Mouse (Mus musculus): ENCODE measurements at regions not wholly inside any gene's neighbourhood (a gene's known extent, or its start where the extent isn't known, plus 50 kb on each side); places are given as distances from the start of the nearest gene placed in this dataset.

DNA sequence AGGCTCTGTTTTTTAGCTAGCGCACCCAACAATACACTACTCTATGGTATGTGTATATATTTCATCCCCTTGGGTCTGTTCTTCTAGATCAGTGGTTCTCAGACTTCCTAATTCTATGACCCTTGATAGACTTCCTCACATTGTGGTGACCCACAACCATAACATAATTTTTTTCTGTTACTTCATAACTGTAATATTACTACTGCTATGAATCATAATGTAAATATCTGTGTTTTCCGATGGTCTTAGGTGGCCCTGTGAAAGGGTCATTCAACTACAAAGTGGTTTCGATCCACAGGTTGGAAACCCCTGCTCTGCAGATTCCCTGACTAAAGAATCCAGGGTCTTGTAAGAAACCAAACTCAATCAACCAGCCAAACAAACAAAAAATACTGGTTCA is 220.8 kb downstream of the Opa1 start:
- DNase-seq (ENCODE audit: low read depth, low spot score): no peak

DNA sequence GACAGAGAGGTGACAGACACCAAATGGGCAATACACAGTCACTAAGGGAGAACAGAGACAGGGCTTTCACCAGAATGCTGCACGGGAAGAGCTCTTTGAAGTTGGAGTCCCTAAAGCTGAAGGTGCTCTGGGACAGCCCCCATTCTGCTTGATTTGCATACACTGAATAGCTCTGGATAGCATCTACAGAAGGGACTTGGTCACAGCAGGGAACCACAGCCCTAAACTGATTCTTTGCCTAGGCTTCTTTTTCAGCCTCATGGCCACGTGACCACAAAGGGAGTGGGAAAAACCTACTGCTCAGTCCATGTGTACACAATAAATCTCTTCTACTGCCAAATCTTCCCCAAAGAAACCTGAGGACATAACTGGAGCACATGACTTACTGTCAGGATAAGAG is 221.3 kb downstream of the Opa1 start:
- DNase-seq (ENCODE audit: low read depth, low spot score): peak; percentile 51

- no peak for DNase-seq (ENCODE audit: low read depth, low spot score)
These were observed 223.0 kb downstream of the Opa1 start for GRCm38 (mm10) chr16:29802085-29802484.

DNA sequence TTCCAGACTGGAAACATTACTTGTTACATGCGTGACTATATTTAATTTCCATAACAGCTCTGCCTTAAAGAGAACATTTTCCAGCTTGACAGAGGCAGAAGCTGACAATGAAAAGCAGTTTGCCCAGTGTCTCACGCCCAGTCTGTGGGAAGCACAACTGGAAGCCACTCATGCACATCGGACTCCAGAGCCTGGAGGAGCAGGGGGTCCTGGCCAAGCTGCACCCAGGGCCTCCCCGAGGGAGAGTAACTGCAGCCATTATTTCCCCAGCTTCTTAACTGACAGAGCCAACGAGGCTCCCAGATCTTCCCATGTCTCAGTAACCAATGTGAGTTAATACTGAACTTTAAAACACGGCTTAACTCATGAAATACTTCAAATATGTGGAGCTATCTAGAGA is 223.5 kb downstream of the Opa1 start:
- no peak for DNase-seq (ENCODE audit: low read depth, low spot score)

- DNase-seq (ENCODE audit: low read depth, low spot score): no peak
These were observed 228.7 kb downstream of the Opa1 start for GRCm38 (mm10) chr16:29807859-29808258.

- no peak for DNase-seq (ENCODE audit: low read depth, low spot score)
These were observed 229.7 kb downstream of the Opa1 start for GRCm38 (mm10) chr16:29808851-29809250.

DNA sequence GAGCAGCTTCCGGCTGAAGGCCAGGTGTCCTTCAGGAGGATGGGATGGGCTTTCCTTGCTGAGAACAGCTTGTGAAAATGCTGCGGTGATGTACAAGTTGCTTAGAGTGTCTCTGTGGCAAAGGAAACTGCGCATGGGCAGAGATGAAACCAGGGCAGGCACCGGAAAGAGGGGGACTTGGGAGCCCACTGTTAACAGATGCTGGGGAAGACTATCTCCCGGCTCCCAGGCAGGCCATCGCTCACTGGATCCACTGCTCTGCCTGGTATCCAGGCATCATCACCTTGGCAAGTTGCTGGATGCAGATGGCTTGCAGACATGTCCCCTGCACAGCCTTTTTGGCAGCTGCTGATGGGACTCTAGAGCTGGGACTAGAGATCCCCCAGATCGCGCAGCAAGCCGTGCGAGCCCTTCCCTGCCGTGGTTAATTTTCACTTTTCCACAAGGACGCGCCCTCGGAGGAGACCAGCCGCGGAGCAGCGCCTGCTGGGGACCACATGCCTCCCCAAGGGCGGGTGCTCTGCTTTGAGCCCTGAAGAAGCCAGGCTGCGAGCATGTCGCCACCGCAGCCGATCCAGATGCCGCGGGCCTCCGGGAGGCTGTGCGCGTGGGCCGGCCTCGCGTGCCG is 234.4 kb downstream of the Opa1 start:
- DNase-seq (ENCODE audit: low read depth, low spot score): no peak

GRCm38 (mm10) chr16:29814039-29814438 is 234.9 kb downstream of the Opa1 start:
- peak; percentile 66 for DNase-seq (ENCODE audit: low read depth, low spot score)

- no peak for DNase-seq (ENCODE audit: low read depth, low spot score)
These were observed 235.5 kb downstream of the Opa1 start for GRCm38 (mm10) chr16:29814655-29815054.

DNA sequence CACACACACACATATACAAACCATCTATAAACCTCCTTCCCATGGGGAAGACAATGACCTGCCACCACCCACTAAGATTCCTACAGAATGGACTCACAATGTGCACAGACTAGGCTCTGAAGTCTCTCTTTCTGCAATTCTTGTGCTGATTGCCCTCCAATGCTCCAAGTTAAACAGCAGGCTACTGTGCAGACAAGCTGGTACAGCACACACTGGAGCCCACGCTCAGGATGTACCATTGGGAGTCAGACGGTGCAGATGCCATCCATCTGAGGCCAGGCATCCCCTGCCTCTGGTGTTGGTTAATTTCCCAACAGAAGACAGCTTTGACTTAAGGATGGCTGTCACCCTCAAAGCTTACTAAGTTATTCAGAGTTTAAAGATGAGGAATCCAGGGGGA is 236.1 kb downstream of the Opa1 start:
- DNase-seq (ENCODE audit: low read depth, low spot score): no peak

DNA sequence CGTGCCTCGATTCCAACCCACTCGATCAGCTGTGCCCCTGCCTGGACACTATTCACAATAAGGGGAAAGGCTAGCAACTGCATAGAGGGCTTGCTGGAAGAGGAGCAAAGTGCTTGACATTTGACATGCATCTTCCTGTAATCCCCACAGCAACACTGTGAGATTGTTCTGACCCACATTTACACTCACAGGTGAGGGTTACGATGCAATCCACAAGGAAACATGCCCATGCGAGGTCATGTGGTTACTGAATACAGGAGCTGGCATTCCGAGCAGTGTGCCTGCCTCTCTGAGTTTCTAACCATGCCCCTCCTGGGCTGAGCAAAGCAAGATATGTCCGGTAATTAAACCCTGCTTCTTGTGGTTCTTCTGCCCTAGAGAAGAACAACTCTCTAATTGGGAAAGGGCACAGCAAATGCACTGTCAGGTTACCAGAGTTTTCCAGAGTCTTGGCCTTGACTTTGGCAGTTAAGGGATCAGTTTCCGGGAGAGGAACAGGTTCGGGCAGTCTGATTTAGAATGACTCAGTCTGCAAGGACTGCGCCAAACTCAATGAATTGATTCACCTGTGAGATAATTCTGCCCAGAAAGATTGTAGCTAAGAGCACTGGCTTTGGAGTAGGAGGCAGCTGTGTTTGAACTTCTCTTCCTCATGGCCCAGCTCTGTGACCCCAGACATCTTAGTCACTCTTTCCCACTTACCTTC is 236.7 kb downstream of the Opa1 start:
- DNase-seq (ENCODE audit: low read depth, low spot score): no peak

- no peak for DNase-seq (ENCODE audit: low read depth, low spot score)
These were observed 237.7 kb downstream of the Opa1 start for GRCm38 (mm10) chr16:29816681-29817369.

GRCm38 (mm10) chr16:29818807-29819440 is 239.8 kb downstream of the Opa1 start:
- no peak for DNase-seq (ENCODE audit: low read depth, low spot score)

DNA sequence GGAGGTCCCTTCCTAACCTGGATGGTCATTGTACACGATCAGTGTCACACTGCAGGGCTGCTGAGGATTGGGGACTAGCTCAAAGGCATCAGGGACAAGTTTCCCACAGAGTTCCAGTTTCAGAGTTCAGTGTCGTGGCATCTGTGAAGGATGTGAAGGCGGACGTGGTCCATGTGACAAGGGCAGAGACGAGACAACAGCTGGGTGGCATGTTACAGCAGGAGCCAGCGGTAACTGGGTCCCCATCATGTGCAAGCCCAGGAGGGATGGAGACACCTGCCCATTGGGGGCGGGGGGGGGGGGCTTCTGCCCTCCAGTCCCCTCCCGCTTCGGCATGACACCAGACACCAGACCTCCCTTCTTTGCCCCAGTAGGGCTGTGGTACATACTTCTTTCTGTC is 241.6 kb downstream of the Opa1 start:
- DNase-seq (ENCODE audit: low read depth, low spot score): no peak

- no peak for DNase-seq (ENCODE audit: low read depth, low spot score)
These were observed 242.1 kb upstream of the Hes1 start for GRCm38 (mm10) chr16:29822110-29822509.

DNA sequence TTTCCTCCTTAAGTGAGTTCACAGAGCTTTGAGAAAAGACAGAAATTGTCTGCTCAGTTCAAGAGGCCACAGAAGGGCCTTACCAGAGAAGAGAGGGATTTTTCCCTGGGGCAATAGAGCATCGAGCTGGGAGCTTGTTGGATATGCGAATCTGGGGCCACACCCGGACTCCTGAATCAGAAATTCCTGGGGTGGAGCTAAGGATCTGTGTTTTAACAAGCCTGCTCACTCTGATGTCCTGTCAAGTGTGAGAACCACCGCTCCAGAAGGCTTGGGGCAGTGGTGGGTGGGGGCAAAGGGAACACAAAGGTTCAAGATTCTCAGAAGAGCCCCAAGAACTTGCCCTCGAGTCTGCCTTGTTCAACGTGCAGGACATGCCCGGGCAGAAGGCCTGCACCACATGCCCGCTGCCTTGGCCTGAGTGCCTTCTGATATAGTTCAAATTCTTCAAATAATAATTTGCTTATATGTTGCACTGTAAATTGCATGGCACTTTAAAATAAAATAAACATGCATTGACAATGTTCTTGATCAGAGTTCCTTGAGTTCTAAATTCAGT is 241.3 kb upstream of the Hes1 start:
- DNase-seq (ENCODE audit: low read depth, low spot score): no peak

DNA sequence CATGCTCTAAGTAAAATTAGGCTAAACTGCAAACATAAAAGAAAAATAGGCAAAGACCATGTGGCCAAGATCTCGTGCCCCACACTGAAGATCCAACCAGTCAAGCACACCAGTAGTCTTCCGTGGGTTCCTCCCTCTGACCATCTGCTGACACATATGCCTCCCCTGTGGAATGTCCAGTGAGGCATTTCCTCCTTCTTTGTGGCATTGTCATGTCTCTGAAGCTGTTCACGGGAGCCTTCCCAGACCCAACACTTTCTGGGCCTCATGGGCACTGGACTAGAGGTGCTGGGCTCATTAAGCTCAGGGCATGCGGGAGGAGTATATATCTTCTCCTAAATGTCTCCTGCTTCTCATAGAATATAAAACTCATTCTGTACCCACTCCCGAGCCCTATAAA is 237.3 kb upstream of the Hes1 start:
- DNase-seq (ENCODE audit: low read depth, low spot score): no peak

DNA sequence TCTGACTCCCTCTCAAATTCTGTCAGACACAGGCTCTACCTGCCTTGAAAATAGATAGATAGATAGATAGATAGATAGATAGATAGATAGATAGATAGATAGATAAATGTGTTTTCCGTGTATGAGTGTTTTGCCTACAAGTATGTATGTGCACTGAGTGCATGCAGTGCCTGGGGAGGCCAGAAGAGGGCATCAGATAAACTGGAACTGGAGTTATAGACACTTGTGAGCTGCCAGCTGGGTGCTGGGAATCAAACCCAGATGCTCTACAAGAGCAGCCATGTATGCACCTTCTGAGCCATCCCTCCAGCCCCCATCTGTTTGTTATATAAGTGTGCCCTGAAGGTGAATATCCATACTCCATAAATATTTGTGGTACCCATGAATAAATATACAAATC is 236.4 kb upstream of the Hes1 start:
- DNase-seq (ENCODE audit: low read depth, low spot score): no peak

DNA sequence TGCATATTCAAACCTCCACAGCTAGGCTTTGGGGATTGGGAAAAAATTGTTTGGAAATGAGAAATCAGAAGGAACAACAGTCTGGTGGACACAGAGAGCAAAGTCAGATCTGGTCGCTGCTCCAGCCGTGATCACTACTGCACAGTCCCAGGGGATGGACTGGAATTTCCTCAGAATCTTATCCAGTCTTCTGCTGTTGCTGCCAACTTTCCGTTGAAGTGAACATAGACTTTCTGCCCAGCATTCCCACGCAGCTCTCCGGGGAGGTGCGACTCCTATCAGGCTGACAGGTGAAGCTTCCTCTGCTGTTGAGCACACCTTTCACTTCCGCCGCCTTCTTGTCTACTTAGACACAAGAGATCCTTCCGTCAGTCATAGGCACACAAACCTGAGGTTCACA is 234.7 kb upstream of the Hes1 start:
- no peak for DNase-seq (ENCODE audit: low read depth, low spot score)

DNA sequence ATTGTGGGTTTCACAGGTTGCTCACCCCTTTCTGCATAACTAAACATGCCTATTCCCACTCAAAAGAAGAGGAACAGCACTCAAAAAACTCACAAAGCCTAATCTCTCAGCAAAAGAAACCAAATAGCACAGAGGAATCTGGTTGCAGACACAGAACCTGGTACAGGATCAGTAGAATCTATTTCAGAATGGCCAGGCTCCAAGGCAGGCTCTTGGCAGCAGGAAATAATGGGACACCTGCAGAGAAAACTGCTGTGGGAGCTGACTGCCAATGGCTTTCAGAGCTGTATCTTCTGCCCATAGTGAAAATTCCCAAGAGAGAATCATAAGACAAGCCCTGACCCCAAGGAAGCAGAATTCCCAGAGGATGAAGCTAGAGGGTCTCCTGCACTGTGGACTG is 234.1 kb upstream of the Hes1 start:
- DNase-seq (ENCODE audit: low read depth, low spot score): no peak

- DNase-seq (ENCODE audit: low read depth, low spot score): no peak
These were observed 230.9 kb upstream of the Hes1 start for GRCm38 (mm10) chr16:29833298-29833697.

- peak; percentile 54 for DNase-seq (ENCODE audit: low read depth, low spot score)
These were observed 230.3 kb upstream of the Hes1 start for GRCm38 (mm10) chr16:29833875-29834274.

Measured in A20 (cell line).